In the genomic region with DNA sequence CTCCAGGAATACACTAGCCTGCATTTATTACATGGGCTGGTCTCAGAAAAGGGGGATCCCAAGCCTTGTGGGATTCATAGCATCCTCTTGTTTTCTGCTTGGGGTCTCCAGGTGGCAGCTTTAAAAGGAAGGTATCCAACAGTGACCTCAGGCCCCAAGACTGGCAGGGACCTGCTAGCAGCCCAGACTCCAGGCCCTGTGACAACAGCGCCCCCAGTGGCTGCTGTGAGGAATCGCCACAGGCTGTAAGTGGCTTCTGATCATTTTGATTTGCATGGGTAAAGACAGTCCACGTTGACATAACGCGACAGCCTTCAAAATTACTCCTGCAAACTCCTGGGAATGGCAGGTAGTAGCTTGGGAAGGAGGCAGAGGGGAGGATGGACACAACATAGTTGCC, we compare ENCODE assay signal across 10 mouse cellular contexts. TPM values are rescaled to one million over a fixed set of nuclear protein-coding genes. Genes with fewer than 3 reads are reported as not detected.
DNase-seq lines count a peak whose midpoint lies in the region; ATAC-seq lines count a peak whose summit lies in the region.
"Had no signal": no experiment of that assay in that cellular context is flagged by ENCODE, and none has a peak within 500 bp of the region (broad histone marks: within the 10 kb centered on the region; RNA-seq: fewer than 3 reads in every experiment).

No protein-coding gene starts in this region.

- 35% methylated on average over 5 of the region's 5 CpGs for WGBS in forebrain, embryonic 16.5 days
- 29% methylated on average over 5 of the region's 5 CpGs for WGBS in midbrain, embryonic 13.5 days

- no peaks in the 10 kb centered on the region for H3K9me3 ChIP-seq in forebrain, embryonic 16.5 days (ENCODE audit: control insufficient read depth, low read length)
- H3K9me3 ChIP-seq in midbrain, embryonic 13.5 days, result no peaks in the 10 kb centered on the region
- H3K9me3 ChIP-seq: heart, embryonic 13.5 days had no signal

- DNase-seq in ovary, postnatal 36 days (ENCODE audit: low spot score), result peak; percentile 55
- DNase-seq in ovary, postnatal 10 days (ENCODE audit: low spot score), result no peak
- DNase-seq in NIH3T3 (ENCODE audit: low read depth), result peak; percentile 81
- DNase-seq in cerebellum, adult 18-20 months, result peak; percentile 60 to 78
- peak; percentile 61 to 71 for DNase-seq in layer of hippocampus, postnatal 10 days (ENCODE audit: low spot score in 2 of 2)
- DNase-seq in thymus, postnatal 36 days, result peak; percentile 33 to 39

- H3K9ac ChIP-seq in forebrain, embryonic 16.5 days (replicated peaks; ENCODE audit: low read depth, low read length), result no peak overlapping the region
- no peak overlapping the region for H3K9ac ChIP-seq in midbrain, embryonic 13.5 days (replicated peaks)
- H3K9ac ChIP-seq: heart, embryonic 13.5 days had no signal

- H3K27me3 ChIP-seq in forebrain, embryonic 16.5 days (replicated peaks; ENCODE audit: control insufficient read depth, insufficient read depth, low read length), result no peaks in the 10 kb centered on the region
- no peaks in the 10 kb centered on the region for H3K27me3 ChIP-seq in midbrain, embryonic 13.5 days
- H3K27me3 ChIP-seq: heart, embryonic 13.5 days had no signal

- H3K36me3 ChIP-seq in forebrain, embryonic 16.5 days (ENCODE audit: control insufficient read depth, insufficient read depth), result peaks cover 30% of the 10 kb centered on the region
- H3K36me3 ChIP-seq in midbrain, embryonic 13.5 days, result peaks cover 87% of the 10 kb centered on the region

- no peak overlapping the region for H3K4me2 ChIP-seq in forebrain, embryonic 16.5 days (ENCODE audit: low read length)
- H3K4me2 ChIP-seq in midbrain, embryonic 13.5 days (replicated peaks), result no peak overlapping the region
- H3K4me2 ChIP-seq: heart, embryonic 13.5 days had no signal

- H3K4me3 ChIP-seq in forebrain, embryonic 16.5 days (replicated peaks; ENCODE audit: low read length), result no peak overlapping the region
- no peak overlapping the region for H3K4me3 ChIP-seq in midbrain, embryonic 13.5 days (replicated peaks)
- H3K4me3 ChIP-seq: heart, embryonic 13.5 days had no signal

- H3K27ac ChIP-seq in forebrain, embryonic 16.5 days (ENCODE audit: low read length), result no peak overlapping the region
- no peak overlapping the region for H3K27ac ChIP-seq in midbrain, embryonic 13.5 days
- H3K27ac ChIP-seq: heart, embryonic 13.5 days had no signal

- ATAC-seq in forebrain, embryonic 16.5 days, result peak; percentile 47; the same call in 1 of the 2 replicates
- peak; percentile 59 for ATAC-seq in midbrain, embryonic 13.5 days

- H3K4me1 ChIP-seq in forebrain, embryonic 16.5 days (replicated peaks; ENCODE audit: control insufficient read depth, insufficient read depth, low read length), result no peaks in the 10 kb centered on the region
- no peaks in the 10 kb centered on the region for H3K4me1 ChIP-seq in midbrain, embryonic 13.5 days (replicated peaks)
- H3K4me1 ChIP-seq: heart, embryonic 13.5 days had no signal

RNA-seq across cellular contexts. Expression of a gene that starts 16.8 kb away (rescaled TPM):
- 3.0 and 3.7 TPM in 2 replicates for polyA plus RNA-seq in forebrain, embryonic 16.5 days (2015; fragmentation: Nextera tagmentation; extraction: Ambion mirVana)
- total RNA-seq in layer of hippocampus, postnatal 10 days (2021), result 1 to 10 TPM in 1 of 2 experiments, under 1 TPM in 1; 0.87 to 1.7 TPM
- 4.4 and 5.3 TPM in 2 replicates for polyA plus RNA-seq in midbrain, embryonic 13.5 days (2015; fragmentation: Nextera tagmentation; extraction: Ambion mirVana)

RNA-seq across cellular contexts. Expression of a gene that starts 20.0 kb away (rescaled TPM):
- 0.16 TPM in 2 replicates for polyA plus RNA-seq in forebrain, embryonic 16.5 days (2015; fragmentation: Nextera tagmentation; extraction: Ambion mirVana)
- total RNA-seq in layer of hippocampus, postnatal 10 days (2021), result under 1 TPM; 0.20 to 0.32 TPM
- polyA plus RNA-seq in midbrain, embryonic 13.5 days (2015; fragmentation: Nextera tagmentation; extraction: Ambion mirVana), result 0.17 and 0.23 TPM in 2 replicates
- polyA plus RNA-seq: heart, embryonic 13.5 days; stomach, embryonic 14.5 days had no signal

RNA-seq across cellular contexts. Expression of a gene that starts 42.3 kb away (rescaled TPM):
- 75.4 and 76.7 TPM in 2 replicates for polyA plus RNA-seq in forebrain, embryonic 16.5 days (2015; fragmentation: Nextera tagmentation; extraction: Ambion mirVana)
- 10 to 100 TPM; 27.7 to 29.0 TPM for total RNA-seq in layer of hippocampus, postnatal 10 days (2021)
- polyA plus RNA-seq in midbrain, embryonic 13.5 days (2015; fragmentation: Nextera tagmentation; extraction: Ambion mirVana), result 85.1 and 90.0 TPM in 2 replicates

RNA-seq across cellular contexts. Expression of a gene that starts 49.6 kb away (rescaled TPM):
- 88.3 and 111 TPM in 2 replicates for polyA plus RNA-seq in forebrain, embryonic 16.5 days (2015; fragmentation: Nextera tagmentation; extraction: Ambion mirVana)
- 10 to 100 TPM; 66.2 to 79.4 TPM for total RNA-seq in layer of hippocampus, postnatal 10 days (2021)
- polyA plus RNA-seq in midbrain, embryonic 13.5 days (2015; fragmentation: Nextera tagmentation; extraction: Ambion mirVana), result 93.4 and 99.6 TPM in 2 replicates

RNA-seq across cellular contexts. Expression of a gene that starts 57.9 kb away (rescaled TPM):
- 12.5 and 12.9 TPM in 2 replicates for polyA plus RNA-seq in forebrain, embryonic 16.5 days (2015; fragmentation: Nextera tagmentation; extraction: Ambion mirVana)
- 10 to 100 TPM; 36.5 to 44.6 TPM for total RNA-seq in layer of hippocampus, postnatal 10 days (2021)
- 10.4 and 12.5 TPM in 2 replicates for polyA plus RNA-seq in midbrain, embryonic 13.5 days (2015; fragmentation: Nextera tagmentation; extraction: Ambion mirVana)
